Mouse (Mus musculus) thymus, postnatal 14 days (tissue): ENCODE data around the gene Hist1h2ae.
A peak's percentile ranks its signal among the peaks of the same experiment; 100 is the strongest.
"Not testable (repeated sequence)": the region's sequence is repeated elsewhere in the genome, so short reads cannot be mapped to it uniquely, and the experiment has no call there.

Experiments used
- DNase-seq: peaks from one replicate; pipeline ENCODE4 v3.0.0; 2021

Hist1h2ae gene

GRCm38 (mm10) chr13:23561531-23561882 lies 9.5 kb downstream of the Hist1h2ae start:
- not testable (repeated sequence) for DNase-seq

GRCm38 (mm10) chr13:23560699-23561098 lies 10.3 kb downstream of the Hist1h2ae start:
- DNase-seq: not testable (repeated sequence)

- no peak for DNase-seq
Observed at GRCm38 (mm10) chr13:23556906-23557305, 14.1 kb downstream of the Hist1h2ae start.

- peak; percentile 76 for DNase-seq
Observed at GRCm38 (mm10) chr13:23555839-23556416, 15.1 kb downstream of the Hist1h2ae start.

- peak; percentile 93 for DNase-seq
Observed at GRCm38 (mm10) chr13:23554925-23555838, 15.8 kb downstream of the Hist1h2ae start.

- no peak for DNase-seq
Observed at GRCm38 (mm10) chr13:23554393-23554792, 16.6 kb downstream of the Hist1h2ae start.

GRCm38 (mm10) chr13:23552962-23553361 lies 18.1 kb downstream of the Hist1h2ae start, which contains the start of gene Hist1h1d:
Gene Hist1h1d, plus strand, starts transcription at chr13:23553262.
- no peak for DNase-seq

- no peak for DNase-seq
Observed at GRCm38 (mm10) chr13:23551931-23552914, 18.8 kb downstream of the Hist1h2ae start.

GRCm38 (mm10) chr13:23551146-23551834 lies 19.7 kb downstream of the Hist1h2ae start, which contains the start of gene Hist1h4f:
Gene Hist1h4f, minus strand, starts transcription at chr13:23551648.
- peak; percentile 91 for DNase-seq

- DNase-seq: no peak
Observed at GRCm38 (mm10) chr13:23550761-23551145, 20.3 kb downstream of the Hist1h2ae start.

- no peak for DNase-seq
Observed at GRCm38 (mm10) chr13:23546694-23547093, 24.3 kb downstream of the Hist1h2ae start.

GRCm38 (mm10) chr13:23544787-23545120 lies 26.3 kb downstream of the Hist1h2ae start:
- not testable (repeated sequence) for DNase-seq

- DNase-seq: peak; percentile 80
Observed at GRCm38 (mm10) chr13:23543965-23544786, 26.8 kb downstream of the Hist1h2ae start, which contains the start of gene Hist1h3f. Gene Hist1h3f, plus strand, starts transcription at chr13:23544052.

- peak; percentile 72 for DNase-seq
Observed at GRCm38 (mm10) chr13:23542999-23543607, 27.9 kb downstream of the Hist1h2ae start, which contains the start of gene Hist1h2bh. Gene Hist1h2bh, minus strand, starts transcription at chr13:23543392.

- DNase-seq: not testable (repeated sequence)
Observed at GRCm38 (mm10) chr13:23542225-23542980, 28.6 kb downstream of the Hist1h2ae start.

- DNase-seq: no peak
Observed at GRCm38 (mm10) chr13:23541497-23541896, 29.5 kb downstream of the Hist1h2ae start.

- DNase-seq: not testable (repeated sequence)
Observed at GRCm38 (mm10) chr13:23539821-23540220, 31.2 kb downstream of the Hist1h2ae start.

- DNase-seq: no peak
Observed at GRCm38 (mm10) chr13:23538249-23538648, 32.8 kb downstream of the Hist1h2ae start.

- DNase-seq: no peak
Observed at GRCm38 (mm10) chr13:23537006-23537710, 33.9 kb downstream of the Hist1h2ae start.
